Mouse (Mus musculus): ENCODE measurements around the gene Gm10073. TPM values are rescaled to one million over a fixed set of nuclear protein-coding genes. Genes with fewer than 3 reads are reported as not detected.

Gene Gm10073
- polyA plus RNA-seq, 1 experiment from 2014 or later: 7.3 TPM

DNA sequence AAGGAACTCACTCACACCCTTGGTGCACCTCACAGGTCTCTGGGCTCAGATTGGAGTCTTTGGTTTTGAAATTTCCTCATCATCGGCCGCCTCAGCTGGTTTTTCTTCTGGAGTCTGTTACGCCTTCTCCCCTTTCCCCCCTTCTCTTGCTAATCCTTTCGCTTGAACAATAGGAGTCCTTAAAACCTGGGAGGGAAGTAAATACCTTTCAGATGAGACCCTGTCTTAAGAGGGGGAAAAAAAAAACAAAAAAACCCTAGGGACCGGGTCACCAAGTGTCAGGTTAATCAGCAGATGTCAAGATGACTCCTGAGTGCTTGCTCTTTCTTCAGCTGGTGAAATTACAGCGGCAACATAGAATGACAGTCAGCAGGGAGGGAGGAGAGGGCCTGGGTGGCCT lies 43.9 kb upstream of the Gm10073 start:
- no peak overlapping the region for H3K4me3 ChIP-seq (ENCODE audit: low read depth, low read length)
- H3K27me3 ChIP-seq (ENCODE audit: insufficient read depth, low read length): no peaks in the 10 kb centered on the region
- no peak overlapping the region for H3K9ac ChIP-seq (replicated peaks)
- WGBS (ENCODE audit: insufficient replicate concordance): 53% methylated on average over 6 of the region's 6 CpGs
- H3K9me3 ChIP-seq (ENCODE audit: low read length): no peaks in the 10 kb centered on the region
- TF ChIP-seq CTCF (IDR thresholded peaks at IDR 0.05; ENCODE audit: low read depth) (no peak), EP300 (IDR thresholded peaks at IDR 0.05; ENCODE audit: low read depth) (no peak)
- H3K4me1 ChIP-seq (ENCODE audit: insufficient read depth): peaks cover 17% of the 10 kb centered on the region
- DNase-seq: no peak
- ATAC-seq: no peak
- no peaks in the 10 kb centered on the region for H3K36me3 ChIP-seq (replicated peaks; ENCODE audit: insufficient read depth, low read length)
- H3K27ac ChIP-seq (ENCODE audit: low read depth): no peak overlapping the region
- no peak overlapping the region for H3K4me2 ChIP-seq (ENCODE audit: low read depth, low read length)

DNA sequence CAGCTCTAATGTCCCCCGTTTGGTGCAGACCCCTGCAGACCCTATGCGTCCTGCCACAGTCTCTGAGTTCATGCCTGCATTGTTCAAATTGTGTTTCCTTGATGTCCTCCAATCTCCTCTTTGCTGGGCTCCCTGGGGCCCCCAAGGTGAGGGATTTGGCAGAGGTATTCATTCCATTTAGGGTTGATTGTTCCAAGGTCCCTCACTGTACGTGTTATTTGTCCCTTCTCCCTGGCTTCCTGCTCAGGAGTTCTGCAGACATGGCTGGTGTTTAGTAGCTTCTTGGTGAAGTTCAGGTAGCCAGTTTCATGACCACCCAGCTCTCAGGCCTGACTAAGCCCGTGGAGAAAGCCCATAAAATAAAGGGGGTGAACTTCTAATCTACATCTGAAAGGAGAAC lies 43.4 kb upstream of the Gm10073 start:
- Histone ChIP-seq H3K36me3 (replicated peaks; ENCODE audit: insufficient read depth, low read length) (no peaks in the 10 kb centered on the region), H3K4me2 (ENCODE audit: low read depth, low read length) (no peak overlapping the region), H3K4me1 (ENCODE audit: insufficient read depth) (peaks cover 20% of the 10 kb centered on the region), H3K9ac (replicated peaks) (no peak overlapping the region), H3K27me3 (ENCODE audit: insufficient read depth, low read length) (no peaks in the 10 kb centered on the region), H3K27ac (ENCODE audit: low read depth) (no peak overlapping the region), H3K9me3 (ENCODE audit: low read length) (no peaks in the 10 kb centered on the region), H3K4me3 (ENCODE audit: low read depth, low read length) (no peak overlapping the region)
- no peak for TF ChIP-seq EP300 (IDR thresholded peaks at IDR 0.05; ENCODE audit: low read depth)
- TF ChIP-seq CTCF (IDR thresholded peaks at IDR 0.05; ENCODE audit: low read depth): no peak
- DNase-seq (no peak), ATAC-seq (no peak)
- WGBS (ENCODE audit: insufficient replicate concordance): 56% methylated on average over 4 of the region's 4 CpGs

DNA sequence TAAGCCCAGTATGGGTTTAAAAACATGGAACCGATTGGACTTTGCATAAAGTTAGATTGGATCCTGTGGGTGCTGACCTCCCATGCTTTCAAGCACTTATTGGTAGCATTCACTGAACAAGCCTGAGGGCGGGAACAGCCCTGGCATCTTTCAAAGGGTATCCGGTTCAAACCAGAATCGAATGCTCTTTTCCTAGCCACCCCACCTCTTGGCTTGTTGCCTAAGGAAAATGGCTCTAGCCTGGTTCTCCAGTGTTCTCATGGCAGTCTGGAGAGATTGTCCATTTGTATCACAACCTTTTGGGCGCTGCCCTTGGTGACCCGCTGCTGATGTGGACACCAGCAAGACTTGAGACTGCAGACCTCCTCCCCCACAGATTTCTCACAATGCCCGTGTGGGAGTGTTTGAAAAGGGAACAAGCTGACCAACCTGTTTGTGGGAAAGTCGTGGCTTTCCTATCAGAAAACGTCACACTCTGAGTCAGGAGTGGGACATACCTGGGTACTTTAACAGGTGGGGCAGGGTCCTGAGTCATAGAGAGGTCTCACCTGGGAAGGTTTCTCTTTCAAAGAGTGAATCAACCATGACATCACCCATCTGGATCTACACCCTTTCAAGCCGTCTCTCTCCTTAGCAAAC lies 42.5 kb upstream of the Gm10073 start:
- H3K9me3 ChIP-seq (ENCODE audit: low read length): no peaks in the 10 kb centered on the region
- DNase-seq (no peak), ATAC-seq (no peak)
- TF ChIP-seq CTCF (IDR thresholded peaks at IDR 0.05; ENCODE audit: low read depth) (no peak), EP300 (IDR thresholded peaks at IDR 0.05; ENCODE audit: low read depth) (no peak)
- peaks cover 20% of the 10 kb centered on the region for H3K4me1 ChIP-seq (ENCODE audit: insufficient read depth)
- no peaks in the 10 kb centered on the region for H3K36me3 ChIP-seq (replicated peaks; ENCODE audit: insufficient read depth, low read length)
- 64% methylated on average over 10 of the region's 10 CpGs for WGBS (ENCODE audit: insufficient replicate concordance)
- no peak overlapping the region for H3K27ac ChIP-seq (ENCODE audit: low read depth)
- no peak overlapping the region for H3K9ac ChIP-seq (replicated peaks)
- no peak overlapping the region for H3K4me2 ChIP-seq (ENCODE audit: low read depth, low read length)
- H3K4me3 ChIP-seq (ENCODE audit: low read depth, low read length): no peak overlapping the region
- H3K27me3 ChIP-seq (ENCODE audit: insufficient read depth, low read length): no peaks in the 10 kb centered on the region

DNA sequence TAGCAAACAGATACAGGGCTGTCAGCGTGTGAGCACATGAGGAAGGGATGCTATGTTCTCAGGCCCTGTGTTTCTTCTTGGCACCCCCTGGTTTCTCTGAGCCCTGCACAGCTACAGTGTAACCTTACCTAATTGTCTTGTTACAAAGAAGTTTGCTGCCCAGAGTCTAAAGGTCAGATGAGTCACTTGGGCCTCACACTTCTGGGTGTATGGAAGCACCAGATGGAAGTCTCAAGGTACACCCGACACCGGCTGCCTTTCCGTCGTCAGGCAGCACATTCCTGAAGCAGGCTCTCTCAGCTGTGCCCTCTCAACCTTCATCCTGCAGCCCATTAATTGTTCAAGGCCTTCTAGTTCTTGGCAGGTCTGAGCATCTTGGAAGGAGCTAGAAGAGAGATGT lies 41.4 kb upstream of the Gm10073 start:
- H3K36me3 ChIP-seq (replicated peaks; ENCODE audit: insufficient read depth, low read length): no peaks in the 10 kb centered on the region
- H3K27ac ChIP-seq (ENCODE audit: low read depth): no peak overlapping the region
- DNase-seq: no peak
- H3K27me3 ChIP-seq (ENCODE audit: insufficient read depth, low read length): no peaks in the 10 kb centered on the region
- H3K9ac ChIP-seq (replicated peaks): no peak overlapping the region
- no peak overlapping the region for H3K4me2 ChIP-seq (ENCODE audit: low read depth, low read length)
- WGBS (ENCODE audit: insufficient replicate concordance): 81% methylated on average over 5 of the region's 5 CpGs
- H3K9me3 ChIP-seq (ENCODE audit: low read length): no peaks in the 10 kb centered on the region
- H3K4me3 ChIP-seq (ENCODE audit: low read depth, low read length): no peak overlapping the region
- H3K4me1 ChIP-seq (ENCODE audit: insufficient read depth): peaks cover 20% of the 10 kb centered on the region
- no peak for ATAC-seq
- TF ChIP-seq EP300 (IDR thresholded peaks at IDR 0.05; ENCODE audit: low read depth) (no peak), CTCF (IDR thresholded peaks at IDR 0.05; ENCODE audit: low read depth) (no peak)

DNA sequence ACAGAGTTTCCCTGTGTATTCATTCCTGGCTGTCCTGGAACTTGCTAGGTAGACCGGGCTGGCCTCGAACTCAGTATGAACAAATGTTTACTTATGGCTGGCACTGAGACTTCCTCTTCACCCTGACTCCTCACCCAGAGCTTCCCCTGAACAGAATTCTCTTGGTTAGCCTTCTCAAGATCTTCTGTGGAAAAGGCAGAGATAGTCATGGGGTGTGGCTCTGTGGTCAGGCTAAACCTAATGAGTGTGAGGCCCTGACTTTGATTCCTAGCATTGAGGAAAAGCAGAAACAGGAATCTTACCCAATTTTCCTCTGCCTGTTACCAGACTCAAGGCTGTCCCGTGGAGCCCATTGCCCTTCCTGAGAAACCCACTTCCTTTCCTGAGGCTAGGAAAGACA lies 38.8 kb upstream of the Gm10073 start:
- H3K36me3 ChIP-seq (replicated peaks; ENCODE audit: insufficient read depth, low read length): no peaks in the 10 kb centered on the region
- ATAC-seq: no peak
- DNase-seq: no peak
- 27% methylated on average over 3 of the region's 3 CpGs for WGBS (ENCODE audit: insufficient replicate concordance)
- peaks cover 18% of the 10 kb centered on the region for H3K4me1 ChIP-seq (ENCODE audit: insufficient read depth)
- no peaks in the 10 kb centered on the region for H3K27me3 ChIP-seq (ENCODE audit: insufficient read depth, low read length)
- TF ChIP-seq CTCF (IDR thresholded peaks at IDR 0.05; ENCODE audit: low read depth) (no peak), EP300 (IDR thresholded peaks at IDR 0.05; ENCODE audit: low read depth) (no peak)
- peak overlapping the region; percentile 61; the same call in 1 of the 2 replicates for H3K27ac ChIP-seq (ENCODE audit: low read depth)
- no peaks in the 10 kb centered on the region for H3K9me3 ChIP-seq (ENCODE audit: low read length)
- H3K4me2 ChIP-seq (ENCODE audit: low read depth, low read length): no peak overlapping the region
- no peak overlapping the region for H3K9ac ChIP-seq (replicated peaks)
- no peak overlapping the region for H3K4me3 ChIP-seq (ENCODE audit: low read depth, low read length)

DNA sequence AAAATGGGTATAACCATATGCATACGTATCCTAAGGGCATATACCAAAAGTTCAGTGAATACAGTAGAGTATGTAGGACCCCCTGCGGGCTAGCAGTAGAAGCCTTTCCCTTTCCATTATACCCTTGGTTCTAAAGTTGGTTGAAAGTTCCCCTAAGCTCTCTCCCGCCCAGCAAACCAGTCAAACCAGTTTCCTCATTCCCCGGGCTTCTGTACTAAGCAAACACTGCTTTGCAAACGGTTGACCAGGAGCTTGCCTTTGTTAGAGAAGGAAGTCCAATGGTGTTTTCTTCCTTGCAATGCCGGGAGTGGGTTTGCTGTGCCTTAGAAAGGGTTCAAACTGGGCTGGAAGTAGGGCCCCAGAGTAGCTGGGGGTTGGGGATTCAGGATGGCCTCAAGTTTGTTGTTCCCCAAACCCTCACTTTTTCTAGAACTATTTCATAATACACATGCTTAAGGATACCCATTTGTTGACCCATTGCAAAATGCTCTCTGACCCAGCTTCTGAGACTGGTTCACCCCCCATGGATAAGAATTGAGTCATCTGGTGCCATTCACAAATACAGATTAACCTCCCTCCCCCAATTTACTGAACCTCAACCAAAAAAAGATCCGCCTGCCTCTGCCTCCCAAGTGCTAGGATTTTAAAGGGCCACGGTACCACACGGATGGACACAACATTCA lies 37.8 kb upstream of the Gm10073 start:
- Histone ChIP-seq H3K4me2 (ENCODE audit: low read depth, low read length) (no peak overlapping the region), H3K27ac (ENCODE audit: low read depth) (peak overlapping the region; percentile 61), H3K27me3 (ENCODE audit: insufficient read depth, low read length) (peaks cover 2% of the 10 kb centered on the region; the same call in 1 of the 2 replicates), H3K4me3 (ENCODE audit: low read depth, low read length) (no peak overlapping the region), H3K36me3 (replicated peaks; ENCODE audit: insufficient read depth, low read length) (no peaks in the 10 kb centered on the region), H3K9me3 (ENCODE audit: low read length) (no peaks in the 10 kb centered on the region), H3K9ac (replicated peaks) (no peak overlapping the region), H3K4me1 (ENCODE audit: insufficient read depth) (peaks cover 16% of the 10 kb centered on the region)
- ATAC-seq (peak; percentile 31; the same call in 1 of the 2 replicates), DNase-seq (no peak)
- no peak for TF ChIP-seq CTCF (IDR thresholded peaks at IDR 0.05; ENCODE audit: low read depth)
- TF ChIP-seq EP300 (IDR thresholded peaks at IDR 0.05; ENCODE audit: low read depth): 0 out of 2 replicates have a peak, but pooled peaks have one; percentile 7
- 45% methylated on average over 9 of the region's 9 CpGs for WGBS (ENCODE audit: insufficient replicate concordance)
